Mouse (Mus musculus): ENCODE data around the gene Abca2. TPM values are rescaled to one million over a fixed set of nuclear protein-coding genes. Genes with fewer than 3 reads are reported as not detected.

The Abca2 gene
- polyA plus RNA-seq, 1 experiment from 2014 or later = 10.1 TPM

DNA sequence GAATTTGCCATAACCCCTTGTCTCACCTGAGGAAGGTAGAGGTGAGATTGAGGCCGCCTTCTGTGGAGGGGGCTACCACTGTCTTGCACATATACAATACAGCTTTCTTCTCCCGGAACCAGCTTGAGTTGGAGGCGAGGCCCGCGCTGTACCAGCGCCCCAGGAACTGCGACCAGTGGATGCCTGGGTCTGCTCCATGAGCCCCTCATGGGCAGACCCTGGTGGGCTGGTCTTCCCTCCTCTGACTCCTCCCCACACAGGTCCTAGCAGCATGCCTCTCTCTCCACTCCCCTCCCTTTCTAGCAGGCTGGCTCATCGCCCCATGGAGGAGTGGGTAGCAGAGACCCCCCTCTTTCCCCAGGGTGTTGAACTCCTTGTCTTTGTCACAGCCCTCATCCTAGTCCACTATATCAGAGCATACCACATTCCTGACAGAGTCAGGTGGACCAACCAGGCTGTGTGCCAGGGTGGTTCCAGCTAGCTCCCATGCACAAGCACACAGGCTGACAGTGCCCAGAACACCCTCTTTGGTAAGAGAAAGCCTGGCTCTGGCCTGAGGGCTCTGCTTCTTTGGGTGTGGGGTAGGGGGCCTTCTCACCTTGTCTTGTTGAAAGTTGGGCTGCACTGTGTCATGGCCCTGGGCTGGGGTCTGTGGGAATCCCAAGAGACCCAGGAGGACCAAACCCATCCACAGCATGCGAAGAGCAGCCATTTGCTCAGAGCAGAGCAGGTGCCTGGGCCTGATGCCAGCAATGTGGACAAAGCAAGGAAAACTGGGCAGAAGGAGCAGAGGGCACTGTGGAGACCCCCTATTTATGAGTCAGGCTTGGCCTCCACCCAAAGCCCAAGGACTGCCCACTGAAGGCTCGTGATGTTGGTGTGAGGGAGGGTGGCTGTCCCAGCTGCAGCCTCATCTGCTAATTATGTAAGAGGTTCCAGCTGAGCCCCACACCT, 40.7 kb downstream of the Abca2 start:
- H3K27me3 ChIP-seq = 0 out of 2 replicates have a peak, but pooled peaks cover 7% of the 10 kb centered on the region
- H3K27ac ChIP-seq = 0 out of 2 replicates have a peak overlapping the region, but pooled peaks have one; percentile 4
- no peak overlapping the region for H3K4me3 ChIP-seq
- H3K9ac ChIP-seq = no peak overlapping the region
- ATAC-seq (ENCODE audit: low FRiP score) = peak; percentile 43
- no peaks in the 10 kb centered on the region for H3K9me3 ChIP-seq (replicated peaks)
- WGBS = 79% methylated on average over 10 of the region's 10 CpGs
- no peaks in the 10 kb centered on the region for H3K36me3 ChIP-seq
- peaks cover 13% of the 10 kb centered on the region for H3K4me1 ChIP-seq
- no peak overlapping the region for H3K4me2 ChIP-seq (replicated peaks)

DNA sequence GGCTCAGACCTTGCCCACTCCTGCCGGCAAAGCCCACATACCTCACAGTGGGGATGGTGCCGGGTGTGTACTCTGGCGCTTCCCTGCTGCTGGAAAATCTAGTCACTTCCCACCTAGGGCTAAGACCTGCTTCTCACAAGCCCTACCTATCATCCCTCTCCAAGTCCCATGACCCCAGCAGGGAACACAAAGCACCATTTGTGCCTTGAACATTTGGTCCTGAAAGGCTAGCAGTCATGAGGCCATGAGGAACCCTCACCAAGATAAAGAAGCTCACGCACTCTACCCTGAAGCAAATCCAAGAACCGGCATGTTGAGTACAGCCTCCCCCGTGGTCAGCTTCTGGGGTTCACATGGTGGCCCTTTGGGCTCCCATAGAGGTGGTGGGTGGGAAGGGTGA, 41.5 kb downstream of the Abca2 start, which contains the start of gene Ptgds:
TSS of gene Ptgds (minus strand) at position 78 of the 400 bp plus-strand sequence.
- 0 out of 2 replicates have a peak within 1 kb of the TSS, but pooled peaks have one; percentile 4 for H3K27ac ChIP-seq
- H3K4me3 ChIP-seq = no peak within 1 kb of the TSS
- 68% methylated on average over 6 of the region's 6 CpGs for WGBS
- no peak within 1 kb of the TSS for H3K4me2 ChIP-seq (replicated peaks)
- H3K9ac ChIP-seq = no peak within 1 kb of the TSS
- 0 out of 2 replicates have a peak, but pooled peaks cover 7% of the 10 kb centered on the region for H3K27me3 ChIP-seq
- no peaks in the 10 kb centered on the region for H3K9me3 ChIP-seq (replicated peaks)
- H3K4me1 ChIP-seq = peaks cover 13% of the 10 kb centered on the region
- H3K36me3 ChIP-seq = no peaks in the 10 kb centered on the region
- no peak for ATAC-seq (ENCODE audit: low FRiP score)

DNA sequence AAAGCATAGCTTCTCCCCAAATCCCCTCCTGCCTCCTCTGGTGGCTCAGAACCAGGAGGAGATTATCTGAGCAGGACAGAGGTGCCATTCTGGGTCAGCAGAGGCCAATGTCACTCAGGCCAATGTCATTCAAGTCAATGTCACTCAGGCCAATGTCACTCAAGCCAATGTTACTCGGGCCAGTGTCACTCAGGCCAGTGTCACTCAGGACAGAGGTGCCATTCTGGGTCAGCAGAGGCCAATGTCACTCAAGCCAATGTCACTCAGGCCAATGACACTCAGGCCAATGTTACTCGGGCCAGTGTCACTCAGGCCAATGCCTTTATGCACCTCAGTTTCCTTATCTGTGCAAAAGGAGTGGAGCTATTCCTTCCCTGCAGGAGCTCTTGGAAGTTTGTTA, 44.0 kb downstream of the Abca2 start:
- no peak overlapping the region for H3K9ac ChIP-seq
- no peak overlapping the region for H3K4me3 ChIP-seq
- H3K9me3 ChIP-seq (replicated peaks) = no peaks in the 10 kb centered on the region
- WGBS = 79% methylated on average over 2 of the region's 2 CpGs
- no peak for ATAC-seq (ENCODE audit: low FRiP score)
- peaks cover 7% of the 10 kb centered on the region; the same call in 1 of the 2 replicates for H3K27me3 ChIP-seq
- H3K4me2 ChIP-seq (replicated peaks) = no peak overlapping the region
- H3K36me3 ChIP-seq = no peaks in the 10 kb centered on the region
- no peak overlapping the region for H3K27ac ChIP-seq
- H3K4me1 ChIP-seq = peaks cover 8% of the 10 kb centered on the region

DNA sequence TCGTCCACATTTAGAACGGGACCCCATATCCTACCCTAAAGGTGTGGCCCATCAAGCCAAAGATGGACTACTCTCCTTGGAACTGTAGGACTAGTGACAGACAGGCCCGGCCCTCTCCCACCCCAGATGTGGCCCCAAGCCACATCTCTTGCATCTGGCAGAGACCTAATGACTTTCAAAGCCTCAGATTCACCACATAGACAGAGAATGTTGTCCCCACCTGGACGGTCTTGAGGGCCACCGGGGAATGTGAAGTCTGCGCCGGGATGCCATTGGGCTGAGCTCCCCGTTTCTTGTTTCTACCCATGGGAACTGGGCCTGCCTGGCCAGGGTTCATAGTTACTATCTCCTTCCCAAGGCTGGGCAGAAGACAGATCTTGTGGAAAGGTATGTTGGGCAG, 49.0 kb downstream of the Abca2 start:
- Histone ChIP-seq H3K27ac (no peak overlapping the region), H3K4me3 (no peak overlapping the region), H3K4me2 (replicated peaks) (no peak overlapping the region), H3K27me3 (peaks cover 5% of the 10 kb centered on the region; the same call in 1 of the 2 replicates), H3K36me3 (no peaks in the 10 kb centered on the region), H3K4me1 (no peaks in the 10 kb centered on the region), H3K9me3 (replicated peaks) (no peaks in the 10 kb centered on the region), H3K9ac (no peak overlapping the region)
- WGBS = 89% methylated on average over 8 of the region's 8 CpGs
- no peak for ATAC-seq (ENCODE audit: low FRiP score)

DNA sequence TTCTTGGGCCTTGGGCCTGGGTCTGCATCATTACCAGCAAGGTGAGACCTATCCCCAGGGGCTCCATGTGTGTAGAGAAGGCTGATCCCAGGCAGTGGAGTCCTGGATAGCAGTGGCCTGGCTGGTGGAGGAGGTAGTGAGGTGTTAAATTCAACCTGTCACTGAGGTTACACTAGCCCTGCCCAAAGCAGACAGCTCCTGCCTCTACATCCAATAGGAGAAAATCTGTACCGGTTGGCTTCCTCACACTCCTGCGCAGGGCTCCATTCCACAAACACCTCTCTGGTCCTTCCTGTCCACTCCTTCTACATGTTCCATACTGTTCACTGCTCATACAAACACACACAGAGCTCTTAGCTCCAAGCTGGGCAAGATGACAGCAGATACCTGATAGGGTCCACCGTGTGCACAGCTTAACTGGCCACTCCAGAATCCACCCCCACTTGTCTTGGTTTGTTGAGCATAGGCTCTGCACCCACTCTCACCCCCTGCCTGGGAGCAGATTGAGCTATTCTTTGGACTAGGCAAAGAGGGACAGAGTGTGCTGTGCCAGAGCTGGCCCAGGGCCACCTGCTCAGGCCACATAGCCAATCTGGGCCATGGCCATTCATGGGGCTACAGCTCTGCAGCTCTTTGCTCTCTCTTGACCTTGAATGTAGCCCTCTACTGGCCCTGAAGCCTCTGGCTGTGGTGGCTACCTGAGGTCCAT, 49.6 kb downstream of the Abca2 start:
- Histone ChIP-seq H3K27me3 (peaks cover 5% of the 10 kb centered on the region; the same call in 1 of the 2 replicates), H3K4me2 (replicated peaks) (no peak overlapping the region), H3K4me3 (no peak overlapping the region), H3K9me3 (replicated peaks) (no peaks in the 10 kb centered on the region), H3K27ac (no peak overlapping the region), H3K36me3 (no peaks in the 10 kb centered on the region), H3K4me1 (no peaks in the 10 kb centered on the region), H3K9ac (no peak overlapping the region)
- no peak for ATAC-seq (ENCODE audit: low FRiP score)
- 96% methylated on average over 3 of the region's 3 CpGs for WGBS

DNA sequence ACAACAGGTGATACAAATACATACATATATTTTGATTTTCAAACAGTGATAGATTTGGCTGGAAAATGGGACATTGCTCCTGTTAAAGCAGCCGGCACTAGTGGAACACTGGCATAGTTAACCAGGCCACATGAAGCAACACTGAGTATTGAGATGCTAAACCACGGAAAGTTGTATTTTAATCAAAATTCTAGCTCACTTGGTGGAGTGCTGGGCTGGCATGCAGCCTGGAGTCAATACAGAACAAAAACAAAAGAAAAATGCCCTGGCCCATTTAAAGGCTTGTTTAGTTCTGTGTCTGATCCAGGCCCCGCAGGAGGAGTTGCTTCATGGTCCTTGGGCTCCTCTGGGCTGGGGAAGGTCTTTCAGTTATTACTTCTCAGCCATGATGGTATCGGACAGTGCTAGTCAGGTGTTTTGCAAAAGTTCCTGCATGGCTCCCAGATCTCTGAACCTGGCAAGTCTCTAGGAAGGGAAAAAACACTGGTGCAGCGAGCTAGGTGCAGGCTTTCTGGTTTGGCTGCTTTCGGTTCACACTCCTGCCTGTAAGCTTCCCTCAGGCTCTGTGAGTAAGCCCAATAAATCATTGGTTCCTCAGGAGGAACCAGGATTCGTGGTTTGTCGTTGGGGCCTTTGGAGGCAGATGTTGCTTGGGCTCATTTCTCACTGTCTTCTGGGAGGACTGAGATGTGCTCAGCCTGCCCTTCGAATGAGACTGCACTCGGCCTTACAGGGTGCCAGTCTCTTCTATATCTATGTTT, 51.2 kb downstream of the Abca2 start:
- 78% methylated on average over 10 of the region's 10 CpGs for WGBS
- Histone ChIP-seq H3K36me3 (no peaks in the 10 kb centered on the region), H3K9ac (no peak overlapping the region), H3K4me3 (no peak overlapping the region), H3K9me3 (replicated peaks) (no peaks in the 10 kb centered on the region), H3K4me2 (replicated peaks) (no peak overlapping the region), H3K27ac (no peak overlapping the region), H3K27me3 (peaks cover 7% of the 10 kb centered on the region; the same call in 1 of the 2 replicates), H3K4me1 (no peaks in the 10 kb centered on the region)
- no peak for ATAC-seq (ENCODE audit: low FRiP score)

DNA sequence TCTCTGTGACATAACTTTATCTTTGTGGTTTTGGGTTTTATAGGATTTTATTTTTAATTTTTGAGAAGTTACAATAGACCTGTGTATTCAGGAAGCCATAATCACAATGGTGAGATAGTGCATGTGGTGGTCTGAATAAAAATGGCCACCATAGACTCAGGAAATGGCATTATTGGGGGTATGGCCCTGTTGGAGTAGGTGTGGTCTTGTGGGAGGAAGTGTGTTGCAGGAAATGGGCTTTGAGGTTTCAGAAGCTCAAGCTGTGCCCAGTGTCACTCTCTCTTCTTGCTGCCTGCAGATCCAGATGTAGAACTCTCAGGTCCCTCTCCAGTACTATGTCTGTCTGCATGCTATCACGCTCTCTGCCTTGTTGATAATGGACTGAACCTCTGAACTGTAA, 52.0 kb downstream of the Abca2 start:
- whole genome bisulfite sequencing = 84% methylated on average over 1 of the region's 1 CpGs
- Histone ChIP-seq H3K9ac (no peak overlapping the region), H3K27me3 (peaks cover 7% of the 10 kb centered on the region; the same call in 1 of the 2 replicates), H3K36me3 (no peaks in the 10 kb centered on the region), H3K4me2 (replicated peaks) (no peak overlapping the region), H3K27ac (no peak overlapping the region), H3K4me3 (no peak overlapping the region), H3K4me1 (no peaks in the 10 kb centered on the region), H3K9me3 (replicated peaks) (no peaks in the 10 kb centered on the region)
- no peak for ATAC-seq (ENCODE audit: low FRiP score)

DNA sequence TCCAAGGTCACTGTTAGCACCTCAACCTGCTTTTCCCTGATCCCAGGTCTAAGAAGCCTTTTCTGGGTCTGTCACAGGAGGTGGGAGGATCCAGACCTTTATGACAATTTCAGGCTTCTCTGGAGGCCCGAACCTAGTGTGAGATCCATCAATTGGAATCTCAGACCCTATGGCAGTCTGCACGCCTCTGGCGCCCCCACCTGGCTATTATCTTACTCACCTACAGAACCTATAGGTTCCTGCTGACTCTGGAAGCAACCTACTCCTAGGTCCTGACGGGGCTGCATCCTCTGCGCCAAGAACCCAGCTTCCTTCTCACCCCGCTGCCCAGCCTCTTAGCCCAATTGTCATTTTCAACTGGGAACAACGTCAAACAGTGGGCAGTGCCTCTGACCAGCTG, 54.5 kb downstream of the Abca2 start:
- 0 out of 2 replicates have a peak, but pooled peaks cover 7% of the 10 kb centered on the region for H3K27me3 ChIP-seq
- H3K4me1 ChIP-seq = no peaks in the 10 kb centered on the region
- H3K27ac ChIP-seq = no peak overlapping the region
- no peak overlapping the region for H3K9ac ChIP-seq
- 31% methylated on average over 7 of the region's 7 CpGs for WGBS
- H3K36me3 ChIP-seq = no peaks in the 10 kb centered on the region
- no peaks in the 10 kb centered on the region for H3K9me3 ChIP-seq (replicated peaks)
- no peak overlapping the region for H3K4me3 ChIP-seq
- H3K4me2 ChIP-seq (replicated peaks) = no peak overlapping the region
- ATAC-seq (ENCODE audit: low FRiP score) = no peak

DNA sequence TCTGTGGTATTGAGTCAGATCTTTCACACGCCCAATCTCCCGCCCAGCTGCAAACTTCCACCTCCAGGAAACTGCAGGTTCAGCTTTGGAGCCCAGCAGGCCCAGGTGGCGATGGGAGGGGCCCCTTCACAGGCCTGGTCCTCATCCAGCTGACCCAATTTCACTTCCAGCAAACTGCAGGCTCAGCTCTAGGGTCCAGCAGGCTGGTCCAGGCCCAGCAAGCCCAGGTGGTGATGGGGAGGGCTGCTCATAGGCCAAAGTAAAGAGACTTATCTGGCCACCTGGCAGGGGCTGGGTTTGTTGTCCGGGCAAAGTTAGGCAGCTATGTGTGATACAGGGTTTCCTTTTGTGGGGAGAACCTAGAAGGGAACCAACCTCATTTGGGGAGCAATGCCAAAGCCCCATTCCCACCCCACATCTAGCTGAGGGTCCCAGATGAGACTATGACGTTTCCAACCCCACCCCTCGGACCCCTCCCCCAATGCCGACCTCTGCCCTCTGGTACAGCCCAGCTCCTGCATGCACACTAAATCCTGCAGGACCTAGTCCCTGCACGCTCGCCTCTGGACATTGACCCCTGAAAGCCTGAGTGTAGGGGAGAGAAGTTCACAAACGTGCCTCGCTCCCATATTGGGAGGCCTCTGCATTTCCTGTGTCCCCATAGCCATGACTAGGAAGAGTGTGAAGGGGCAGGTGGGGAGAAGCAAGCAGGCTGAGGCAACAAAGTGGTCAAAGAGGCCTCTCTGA, 56.6 kb downstream of the Abca2 start:
- 71% methylated on average over 11 of the region's 11 CpGs for WGBS
- Histone ChIP-seq H3K27ac (no peak overlapping the region), H3K9me3 (replicated peaks) (no peaks in the 10 kb centered on the region), H3K4me3 (no peak overlapping the region), H3K36me3 (no peaks in the 10 kb centered on the region), H3K27me3 (0 out of 2 replicates have a peak, but pooled peaks cover 3% of the 10 kb centered on the region), H3K4me1 (no peaks in the 10 kb centered on the region), H3K4me2 (replicated peaks) (no peak overlapping the region), H3K9ac (no peak overlapping the region)
- ATAC-seq (ENCODE audit: low FRiP score) = no peak

DNA sequence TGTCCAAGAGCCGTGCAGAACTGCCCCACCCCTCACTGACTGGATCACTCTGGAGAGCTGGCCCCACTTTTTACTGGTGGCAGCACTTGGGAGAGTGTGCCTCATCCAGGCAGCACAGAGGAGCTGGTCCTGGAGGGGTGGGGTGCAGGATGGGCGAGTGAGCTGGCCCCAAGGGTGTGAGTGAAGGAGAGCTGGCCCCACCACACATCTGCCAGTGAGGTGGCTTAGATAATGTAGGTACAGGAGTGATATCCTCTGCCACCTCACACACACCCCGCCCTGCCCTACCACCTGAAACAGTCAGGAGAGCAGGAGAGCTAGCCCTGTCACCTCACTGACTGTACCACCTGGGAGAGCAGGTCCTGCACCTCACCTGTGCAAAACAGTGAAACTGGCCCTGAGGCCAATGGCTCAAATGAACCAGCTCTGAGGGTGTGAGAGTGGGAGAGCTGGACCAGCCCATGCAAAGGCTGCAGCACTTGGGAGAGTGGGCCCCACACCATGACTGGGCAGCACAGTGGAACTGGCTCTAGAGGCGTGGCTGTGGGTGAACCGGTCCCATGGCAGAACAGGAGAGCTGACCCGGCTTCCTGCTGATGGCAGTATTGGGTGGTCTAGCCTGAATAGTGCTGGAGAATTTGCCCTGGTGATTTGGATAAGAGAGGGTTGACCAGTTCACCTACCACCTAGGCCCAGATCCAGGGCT, 59.6 kb downstream of the Abca2 start:
- H3K4me2 ChIP-seq (replicated peaks) = no peak overlapping the region
- no peak overlapping the region for H3K4me3 ChIP-seq
- ATAC-seq (ENCODE audit: low FRiP score) = no peak
- no peaks in the 10 kb centered on the region for H3K9me3 ChIP-seq (replicated peaks)
- no peaks in the 10 kb centered on the region for H3K4me1 ChIP-seq
- no peak overlapping the region for H3K9ac ChIP-seq
- no peak overlapping the region for H3K27ac ChIP-seq
- 76% methylated on average over 6 of the region's 6 CpGs for WGBS
- no peaks in the 10 kb centered on the region for H3K36me3 ChIP-seq
- 0 out of 2 replicates have a peak, but pooled peaks cover 3% of the 10 kb centered on the region for H3K27me3 ChIP-seq

DNA sequence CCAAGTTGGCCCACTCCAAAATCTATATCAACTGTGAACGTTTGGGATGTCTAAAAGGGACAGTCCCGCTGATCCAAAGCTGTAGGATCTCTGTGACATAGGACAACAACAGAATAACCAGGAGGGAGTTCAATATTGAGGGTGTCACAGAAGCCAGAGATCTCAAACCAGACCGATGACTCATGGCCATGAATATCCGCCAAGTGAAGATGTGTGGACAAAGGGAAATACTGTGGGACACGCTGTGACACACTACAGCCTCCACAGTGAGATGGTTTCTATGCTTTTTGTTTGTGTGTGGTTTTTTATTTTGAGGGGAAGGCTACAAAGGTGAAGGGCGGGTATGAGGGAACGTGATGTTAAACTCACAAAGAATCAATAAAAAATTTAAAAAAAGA, 60.2 kb downstream of the Abca2 start:
- Histone ChIP-seq H3K36me3 (no peaks in the 10 kb centered on the region), H3K27me3 (0 out of 2 replicates have a peak, but pooled peaks cover 3% of the 10 kb centered on the region), H3K4me1 (no peaks in the 10 kb centered on the region), H3K9ac (no peak overlapping the region), H3K9me3 (replicated peaks) (no peaks in the 10 kb centered on the region), H3K4me2 (replicated peaks) (no peak overlapping the region), H3K27ac (no peak overlapping the region), H3K4me3 (no peak overlapping the region)
- 82% methylated on average over 7 of the region's 7 CpGs for WGBS
- no peak for ATAC-seq (ENCODE audit: low FRiP score)

Data from hindbrain, embryonic 12.5 days (tissue).